In genomic region chr9:46469521-46469920, GRCm38 (mm10) we compare ENCODE assay signal across 14 mouse cellular contexts.
A peak's percentile ranks its signal among the peaks of the same experiment; 100 is the strongest.
DNase-seq lines count a peak whose midpoint lies in the region; ATAC-seq and TF ChIP-seq lines count a peak whose summit lies in the region.
"Had no signal": no experiment of that assay in that cellular context is flagged by ENCODE, and none has a peak within 500 bp of the region (broad histone marks: within the 10 kb centered on the region; RNA-seq: fewer than 3 reads in every experiment).

No protein-coding gene starts in this region.

- H3K27me3 ChIP-seq in liver, adult 2 months (ENCODE audit: control insufficient read depth, insufficient read depth, low read length) = no peaks in the 10 kb centered on the region
- H3K27me3 ChIP-seq in liver, embryonic 12.5 days (replicated peaks) = no peaks in the 10 kb centered on the region; the same call in 1 of the 2 replicates
- H3K27me3 ChIP-seq in kidney, embryonic 14.5 days (ENCODE audit: control insufficient read depth, insufficient read depth, low read length) = no peaks in the 10 kb centered on the region
- H3K27me3 ChIP-seq: Patski had no signal

- no peaks in the 10 kb centered on the region for H3K79me2 ChIP-seq in liver, adult 2 months (ENCODE audit: control insufficient read depth, insufficient read depth, low read length)

- H3K4me3 ChIP-seq in liver, adult 2 months (ENCODE audit: insufficient read depth, low read depth, low read length) = no peak overlapping the region
- no peak overlapping the region for H3K4me3 ChIP-seq in liver, embryonic 12.5 days
- H3K4me3 ChIP-seq in kidney, embryonic 14.5 days (ENCODE audit: low read length) = no peak overlapping the region
- H3K4me3 ChIP-seq: limb, embryonic 12.5 days had no signal

- 36% methylated on average over 7 of the region's 7 CpGs for WGBS in liver, adult 2 months
- WGBS in liver, embryonic 12.5 days (ENCODE audit: insufficient replicate concordance) = 66% methylated on average over 7 of the region's 7 CpGs
- WGBS in kidney, embryonic 14.5 days = 57% methylated on average over 7 of the region's 7 CpGs

- no peak for TF ChIP-seq CTCF in liver, adult 2 months (IDR thresholded peaks at IDR 0.05; ENCODE audit: low read depth, low read length)

- ATAC-seq in liver, embryonic 12.5 days = no peak
- ATAC-seq in kidney, embryonic 14.5 days (ENCODE audit: low FRiP score, low TSS enrichment) = peak; percentile 68; the same call in 1 of the 2 replicates
- ATAC-seq in megakaryocyte, adult 5-6 weeks (ENCODE audit: poor library complexity, severe bottlenecking) = no peak
- ATAC-seq: forebrain, embryonic 16.5 days; Patski had no signal

- no peak overlapping the region for H3K4me2 ChIP-seq in liver, embryonic 12.5 days
- H3K4me2 ChIP-seq in kidney, embryonic 14.5 days (replicated peaks; ENCODE audit: low read depth, low read length) = no peak overlapping the region
- H3K4me2 ChIP-seq: limb, embryonic 12.5 days had no signal

- H3K36me3 ChIP-seq in liver, adult 2 months (ENCODE audit: control insufficient read depth, insufficient read depth, low read length) = no peaks in the 10 kb centered on the region
- H3K36me3 ChIP-seq in liver, embryonic 12.5 days = no peaks in the 10 kb centered on the region
- H3K36me3 ChIP-seq in kidney, embryonic 14.5 days (ENCODE audit: control insufficient read depth, insufficient read depth, low read length) = no peaks in the 10 kb centered on the region
- H3K36me3 ChIP-seq: limb, embryonic 12.5 days had no signal

- H3K9me3 ChIP-seq in liver, embryonic 12.5 days (replicated peaks) = no peaks in the 10 kb centered on the region
- no peaks in the 10 kb centered on the region for H3K9me3 ChIP-seq in kidney, embryonic 14.5 days (ENCODE audit: control insufficient read depth, low read length)

- H3K9ac ChIP-seq in liver, adult 2 months (ENCODE audit: low read depth, low read length) = no peak overlapping the region
- H3K9ac ChIP-seq in liver, embryonic 12.5 days = no peak overlapping the region
- H3K9ac ChIP-seq in kidney, embryonic 14.5 days (ENCODE audit: low read depth, low read length) = no peak overlapping the region
- H3K9ac ChIP-seq: limb, embryonic 12.5 days had no signal

- H3K27ac ChIP-seq in liver, adult 2 months (replicated peaks; ENCODE audit: insufficient read depth, low read depth, low read length) = no peak overlapping the region
- no peak overlapping the region for H3K27ac ChIP-seq in liver, embryonic 12.5 days
- no peak overlapping the region for H3K27ac ChIP-seq in kidney, embryonic 14.5 days (ENCODE audit: low read depth, low read length)
- H3K27ac ChIP-seq: limb, embryonic 12.5 days had no signal

- TF ChIP-seq POLR2A in liver, adult 2 months (IDR thresholded peaks at IDR 0.05; ENCODE audit: extremely low read depth, insufficient read depth, low read length) = no peak

- peak; percentile 94 for DNase-seq in liver, adult 2 months (ENCODE audit: extremely low read depth, low read depth, low spot score)
- DNase-seq in cerebellum, postnatal 25 days = peak; percentile 70 to 78
- DNase-seq in kidney, postnatal 4 days = peak; percentile 46 to 63
- DNase-seq in gastrocnemius, postnatal 4 days (ENCODE audit: low spot score in 2 of 2) = no peak
- DNase-seq in urinary bladder, postnatal 10 days (ENCODE audit: low spot score) = no peak
- DNase-seq: lung, postnatal 14 days; right cerebral cortex, postnatal 14 days; thymus, postnatal 4 days had no signal

- H3K4me1 ChIP-seq in liver, adult 2 months (ENCODE audit: control insufficient read depth, insufficient read depth, low read length) = peaks cover 2% of the 10 kb centered on the region; the same call in 1 of the 2 replicates
- H3K4me1 ChIP-seq in liver, embryonic 12.5 days = no peaks in the 10 kb centered on the region
- H3K4me1 ChIP-seq in kidney, embryonic 14.5 days (ENCODE audit: control insufficient read depth, insufficient read depth, low read length) = peaks cover 15% of the 10 kb centered on the region; the same call in 1 of the 2 replicates

Comparison
In these comparisons a context has a peak if more than half of its experiments do, and no peak if none do; other contexts are left out.
1. DNase-seq: peak in liver, adult 2 months (single experiment), cerebellum, postnatal 25 days (2 of 2) and kidney, postnatal 4 days (2 of 2); none in gastrocnemius, postnatal 4 days (0 of 2) and urinary bladder, postnatal 10 days (single experiment).